Mouse (Mus musculus): ENCODE data around the gene Birc7. TPM values are rescaled to one million over a fixed set of nuclear protein-coding genes. Genes with fewer than 3 reads are reported as not detected.

Birc7 gene
- polyA plus RNA-seq (2012; rRNA removed), result 1.0 TPM in 2 replicates

DNA sequence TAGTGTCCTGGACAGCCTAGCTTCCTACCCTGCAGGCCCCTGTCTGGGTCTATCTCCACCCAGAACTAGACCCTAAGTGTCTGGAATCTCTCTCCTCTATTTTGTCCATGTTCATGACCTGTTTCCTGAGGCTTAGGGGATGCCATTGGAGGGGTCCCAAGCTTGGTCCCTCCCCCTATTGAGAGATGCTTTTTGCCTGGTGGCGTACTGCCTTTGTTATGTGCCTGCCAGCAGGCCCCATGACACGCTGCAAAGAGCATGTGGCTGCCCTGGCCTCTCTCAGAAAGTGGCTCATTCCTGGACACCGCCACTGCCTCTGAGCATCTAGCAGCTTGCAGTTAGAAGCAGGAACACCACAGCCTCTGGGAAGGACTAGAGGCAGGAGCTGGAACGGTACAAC lies at the start of gene Birc7:
TSS of gene Birc7 (plus strand) at position 301 of the 400 bp plus-strand sequence.
- no peak within 1 kb of the TSS for H3K4me3 ChIP-seq (replicated peaks; ENCODE audit: insufficient read depth, low read depth, low read length)
- WGBS, result 41% methylated on average over 4 of the region's 4 CpGs

DNA sequence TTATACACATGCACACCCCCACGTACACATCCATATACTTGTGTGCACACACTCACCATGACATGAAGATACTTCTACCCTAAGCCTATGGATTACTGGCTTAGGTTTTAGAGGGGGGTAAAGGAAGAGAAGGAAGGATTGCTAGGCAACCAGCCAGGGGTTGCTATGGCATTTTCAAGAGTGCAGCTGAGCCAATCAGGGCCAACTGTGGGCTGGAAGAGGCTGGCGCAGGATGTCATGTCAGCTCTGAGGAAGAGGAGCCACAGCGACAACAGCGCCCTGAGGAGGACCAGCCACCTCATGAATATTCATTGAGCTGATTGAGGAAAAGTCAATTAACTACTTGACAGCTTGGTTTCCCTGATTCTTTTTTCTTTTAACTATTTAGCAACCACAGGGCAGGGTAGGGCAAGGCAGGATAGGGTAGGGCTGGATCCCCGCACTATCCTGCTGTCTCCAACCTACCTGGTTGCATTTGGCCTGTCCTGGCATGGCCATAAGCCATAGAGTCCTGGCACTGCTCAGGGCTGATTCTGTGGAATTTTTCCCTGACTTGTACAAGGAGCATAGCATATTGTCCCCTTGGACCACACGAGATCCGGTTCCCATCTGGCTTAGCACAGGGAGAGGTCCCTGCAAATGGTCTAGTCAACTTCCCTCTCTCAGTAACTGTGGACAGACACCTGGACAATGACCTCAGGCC lies 49.3 kb upstream of the Birc7 start:
- H3K27me3 ChIP-seq (ENCODE audit: control insufficient read depth, insufficient read depth, low read length), result no peaks in the 10 kb centered on the region
- 31% methylated on average over 7 of the region's 7 CpGs for WGBS
- peaks cover 21% of the 10 kb centered on the region for H3K4me1 ChIP-seq (ENCODE audit: control insufficient read depth, insufficient read depth, low read length)
- no peak overlapping the region for H3K4me3 ChIP-seq (replicated peaks; ENCODE audit: insufficient read depth, low read depth, low read length)
- DNase-seq, result peak; percentile 69 to 81
- TF ChIP-seq CTCF (IDR thresholded peaks at IDR 0.05; ENCODE audit: borderline replicate concordance, insufficient read depth, low read depth, low read length) (no peak), POLR2A (IDR thresholded peaks at IDR 0.05; ENCODE audit: borderline replicate concordance, insufficient read depth, low read length) (no peak)
- H3K27ac ChIP-seq (ENCODE audit: insufficient read depth, low read length), result peak overlapping the region; percentile 52

More for the DNA sequence above, at the start of gene Birc7:
- Histone ChIP-seq H3K27me3 (ENCODE audit: control insufficient read depth, insufficient read depth, low read length) (no peaks in the 10 kb centered on the region), H3K27ac (ENCODE audit: insufficient read depth, low read length) (no peak within 1 kb of the TSS), H3K4me1 (ENCODE audit: control insufficient read depth, insufficient read depth, low read length) (peaks cover 3% of the 10 kb centered on the region; the same call in 1 of the 2 replicates)
- no peak for DNase-seq
- TF ChIP-seq POLR2A (IDR thresholded peaks at IDR 0.05; ENCODE audit: borderline replicate concordance, insufficient read depth, low read length), result no peak
- no peak for TF ChIP-seq CTCF (IDR thresholded peaks at IDR 0.05; ENCODE audit: borderline replicate concordance, insufficient read depth, low read depth, low read length)

GRCm38 (mm10) chr2:180881281-180881680 lies 47.5 kb upstream of the Birc7 start:
- Histone ChIP-seq H3K27me3 (ENCODE audit: control insufficient read depth, insufficient read depth, low read length) (no peaks in the 10 kb centered on the region), H3K4me3 (replicated peaks; ENCODE audit: insufficient read depth, low read depth, low read length) (no peak overlapping the region), H3K4me1 (ENCODE audit: control insufficient read depth, insufficient read depth, low read length) (peaks cover 21% of the 10 kb centered on the region), H3K27ac (ENCODE audit: insufficient read depth, low read length) (no peak overlapping the region)
- 66% methylated on average over 9 of the region's 9 CpGs for WGBS
- TF ChIP-seq POLR2A (IDR thresholded peaks at IDR 0.05; ENCODE audit: borderline replicate concordance, insufficient read depth, low read length) (no peak), CTCF (IDR thresholded peaks at IDR 0.05; ENCODE audit: borderline replicate concordance, insufficient read depth, low read depth, low read length) (no peak)
- no peak for DNase-seq

DNA sequence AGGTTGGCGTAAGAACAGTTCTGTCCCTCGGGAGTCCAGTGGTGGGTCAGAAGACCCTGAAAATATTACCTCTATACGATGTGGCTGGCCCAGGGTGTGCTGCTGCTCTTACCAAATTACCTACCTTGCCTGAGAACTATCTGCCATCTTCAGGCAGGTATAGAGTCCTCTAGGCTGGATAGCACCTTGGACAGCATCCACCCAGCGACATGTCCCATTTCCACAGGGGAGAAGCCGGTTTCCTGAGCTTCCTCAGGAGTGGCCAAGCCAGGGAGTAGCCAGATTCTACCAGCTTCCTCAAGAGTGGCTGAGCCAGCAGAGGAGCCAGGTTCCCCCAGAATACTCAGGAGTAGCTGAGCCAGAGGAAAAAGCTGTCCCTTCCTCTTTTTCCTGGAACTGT lies 43.6 kb upstream of the Birc7 start:
- Histone ChIP-seq H3K27me3 (ENCODE audit: control insufficient read depth, insufficient read depth, low read length) (no peaks in the 10 kb centered on the region), H3K4me3 (replicated peaks; ENCODE audit: insufficient read depth, low read depth, low read length) (no peak overlapping the region), H3K27ac (ENCODE audit: insufficient read depth, low read length) (no peak overlapping the region), H3K4me1 (ENCODE audit: control insufficient read depth, insufficient read depth, low read length) (peaks cover 13% of the 10 kb centered on the region; the same call in 1 of the 2 replicates)
- DNase-seq, result peak in 1 of 2 experiments; percentile 8
- TF ChIP-seq POLR2A (IDR thresholded peaks at IDR 0.05; ENCODE audit: borderline replicate concordance, insufficient read depth, low read length) (no peak), CTCF (IDR thresholded peaks at IDR 0.05; ENCODE audit: borderline replicate concordance, insufficient read depth, low read depth, low read length) (no peak)
- WGBS, result 80% methylated on average over 5 of the region's 5 CpGs

DNA sequence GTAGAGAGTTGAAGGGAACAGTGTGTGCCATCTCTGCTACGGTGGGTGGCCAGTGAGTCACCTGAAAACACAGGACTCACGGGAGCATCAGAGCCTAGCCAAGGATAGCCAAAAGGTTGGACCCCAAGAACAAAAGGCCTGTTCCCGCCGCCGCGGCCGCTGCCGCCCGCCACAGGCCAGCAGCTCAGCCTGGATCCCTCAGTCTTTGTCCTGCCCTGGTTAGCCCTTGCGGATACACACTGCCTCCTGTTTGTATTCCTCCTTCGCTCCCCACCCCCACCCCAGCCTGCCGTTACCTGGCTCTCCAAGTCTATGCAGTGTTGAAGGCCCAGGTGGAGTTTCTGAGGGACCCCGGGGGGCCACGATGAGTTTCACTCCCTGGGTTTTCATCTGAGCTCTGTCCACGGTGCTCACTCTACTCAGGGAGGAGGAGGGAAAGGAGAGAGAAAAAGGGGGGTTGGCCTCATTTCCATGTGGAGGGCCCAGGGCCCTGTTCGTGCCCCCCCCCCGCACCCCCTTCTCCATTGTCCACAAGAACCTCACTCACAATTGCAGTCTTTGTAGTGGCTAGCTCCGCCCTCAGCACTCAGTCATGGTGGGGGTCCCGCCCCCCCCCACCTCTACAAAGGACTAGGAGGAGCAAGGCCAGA lies 39.4 kb upstream of the Birc7 start:
- 56% methylated on average over 19 of the region's 19 CpGs for WGBS
- peak in 1 of 2 experiments; percentile 10 for DNase-seq
- TF ChIP-seq POLR2A (IDR thresholded peaks at IDR 0.05; ENCODE audit: borderline replicate concordance, insufficient read depth, low read length) (no peak), CTCF (IDR thresholded peaks at IDR 0.05; ENCODE audit: borderline replicate concordance, insufficient read depth, low read depth, low read length) (no peak)
- no peaks in the 10 kb centered on the region for H3K27me3 ChIP-seq (ENCODE audit: control insufficient read depth, insufficient read depth, low read length)
- peaks cover 12% of the 10 kb centered on the region; the same call in 1 of the 2 replicates for H3K4me1 ChIP-seq (ENCODE audit: control insufficient read depth, insufficient read depth, low read length)
- no peak overlapping the region for H3K27ac ChIP-seq (ENCODE audit: insufficient read depth, low read length)
- no peak overlapping the region for H3K4me3 ChIP-seq (replicated peaks; ENCODE audit: insufficient read depth, low read depth, low read length)

- DNase-seq, result peak in 1 of 2 experiments; percentile 19
- WGBS, result 75% methylated on average over 4 of the region's 4 CpGs
- no peak overlapping the region for H3K4me3 ChIP-seq (replicated peaks; ENCODE audit: insufficient read depth, low read depth, low read length)
- H3K4me1 ChIP-seq (ENCODE audit: control insufficient read depth, insufficient read depth, low read length), result peaks cover 12% of the 10 kb centered on the region; the same call in 1 of the 2 replicates
- no peaks in the 10 kb centered on the region for H3K27me3 ChIP-seq (ENCODE audit: control insufficient read depth, insufficient read depth, low read length)
- H3K27ac ChIP-seq (ENCODE audit: insufficient read depth, low read length), result no peak overlapping the region
- no peak for TF ChIP-seq CTCF (IDR thresholded peaks at IDR 0.05; ENCODE audit: borderline replicate concordance, insufficient read depth, low read depth, low read length)
- TF ChIP-seq POLR2A (IDR thresholded peaks at IDR 0.05; ENCODE audit: borderline replicate concordance, insufficient read depth, low read length), result no peak
Observed at GRCm38 (mm10) chr2:180889921-180890280, 38.9 kb upstream of the Birc7 start.

DNA sequence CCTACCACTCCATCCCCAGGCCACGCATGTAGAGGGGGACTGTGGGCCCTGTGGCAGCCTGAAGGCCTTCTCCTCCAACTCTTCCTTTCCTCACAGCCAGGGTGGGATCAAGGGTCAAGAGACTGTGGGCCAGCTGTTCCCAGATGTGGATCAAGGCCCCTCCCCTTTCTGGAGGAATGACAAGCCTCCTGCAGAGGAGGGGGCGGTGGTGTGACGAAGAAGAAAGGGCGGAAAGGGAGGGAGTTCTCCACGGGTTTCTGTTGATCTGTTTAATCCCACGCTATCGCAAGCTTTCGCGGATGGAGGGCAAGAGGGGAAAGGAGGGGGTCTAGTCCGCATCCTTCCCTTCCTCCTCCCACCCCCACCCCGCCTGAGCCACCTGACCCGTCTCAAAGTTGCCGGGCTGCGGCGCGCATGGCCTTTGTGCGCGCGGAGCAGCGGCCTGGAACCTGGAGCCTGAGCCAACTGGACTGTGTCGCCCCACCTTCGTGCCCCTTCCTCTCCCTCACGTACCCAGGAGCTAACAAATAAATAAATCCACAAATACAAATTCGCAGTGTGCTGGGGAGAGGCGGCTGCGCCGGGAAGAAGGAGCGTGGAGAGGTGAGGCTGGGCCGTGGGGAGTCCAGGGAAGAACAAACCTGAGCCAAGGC lies 38.3 kb upstream of the Birc7 start:
- no peak for TF ChIP-seq POLR2A (IDR thresholded peaks at IDR 0.05; ENCODE audit: borderline replicate concordance, insufficient read depth, low read length)
- no peak for TF ChIP-seq CTCF (IDR thresholded peaks at IDR 0.05; ENCODE audit: borderline replicate concordance, insufficient read depth, low read depth, low read length)
- Histone ChIP-seq H3K4me3 (replicated peaks; ENCODE audit: insufficient read depth, low read depth, low read length) (peak overlapping the region; percentile 58), H3K4me1 (ENCODE audit: control insufficient read depth, insufficient read depth, low read length) (peaks cover 16% of the 10 kb centered on the region), H3K27me3 (ENCODE audit: control insufficient read depth, insufficient read depth, low read length) (no peaks in the 10 kb centered on the region), H3K27ac (ENCODE audit: insufficient read depth, low read length) (peak overlapping the region; percentile 84)
- peak; percentile 26 to 59 for DNase-seq
- WGBS, result 46% methylated on average over 29 of the region's 29 CpGs

All from cerebellum, adult 2 months (tissue).